Mouse (Mus musculus): ENCODE measurements around the gene Myo19. TPM values are rescaled to one million over a fixed set of nuclear protein-coding genes. Genes with fewer than 3 reads are reported as not detected.

The Myo19 gene
- polyA plus RNA-seq, 1 experiment from 2014 or later: 3.4 TPM

- no peak overlapping the region for H3K9ac ChIP-seq
- no peaks in the 10 kb centered on the region for H3K9me3 ChIP-seq (replicated peaks)
- no peaks in the 10 kb centered on the region for H3K36me3 ChIP-seq
- ATAC-seq (ENCODE audit: low read depth): no peak
- H3K4me1 ChIP-seq (replicated peaks): peaks cover 10% of the 10 kb centered on the region; the same call in 1 of the 2 replicates
- no peak overlapping the region for H3K27ac ChIP-seq
- H3K4me2 ChIP-seq: no peak overlapping the region
- peaks cover 52% of the 10 kb centered on the region for H3K27me3 ChIP-seq
- no peak overlapping the region for H3K4me3 ChIP-seq (replicated peaks)
- no peak for DNase-seq
- WGBS (ENCODE audit: insufficient replicate concordance): 42% methylated on average over 3 of the region's 3 CpGs
Observed at GRCm38 (mm10) chr11:84948114-84948513, 68.2 kb downstream of the Myo19 start.

DNA sequence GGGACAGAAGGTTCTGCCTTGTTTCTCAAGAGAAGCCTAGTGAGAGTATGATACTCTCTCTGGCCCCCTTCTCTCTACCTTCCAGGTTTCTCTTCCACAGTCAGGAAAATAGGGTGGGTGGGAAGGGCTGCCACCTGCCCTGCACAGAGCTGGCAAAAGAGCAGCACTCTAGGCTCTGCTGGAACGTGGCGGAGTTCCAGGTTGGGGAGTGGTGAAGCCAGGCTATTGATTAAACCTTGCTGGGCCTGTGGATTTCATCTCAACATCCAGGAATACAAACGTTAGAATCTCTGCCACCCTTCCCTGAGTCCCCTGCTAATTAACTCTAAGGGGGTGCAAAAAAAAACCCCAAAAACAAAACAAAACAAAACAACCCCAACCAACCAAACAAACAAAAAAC lies 68.6 kb downstream of the Myo19 start:
- H3K9ac ChIP-seq: no peak overlapping the region
- H3K36me3 ChIP-seq: no peaks in the 10 kb centered on the region
- no peak for DNase-seq
- H3K27me3 ChIP-seq: peaks cover 50% of the 10 kb centered on the region
- no peak overlapping the region for H3K4me3 ChIP-seq (replicated peaks)
- no peak overlapping the region for H3K27ac ChIP-seq
- no peak overlapping the region for H3K4me2 ChIP-seq
- no peaks in the 10 kb centered on the region for H3K9me3 ChIP-seq (replicated peaks)
- peaks cover 6% of the 10 kb centered on the region; the same call in 1 of the 2 replicates for H3K4me1 ChIP-seq (replicated peaks)
- ATAC-seq (ENCODE audit: low read depth): no peak
- WGBS (ENCODE audit: insufficient replicate concordance): 38% methylated on average over 3 of the region's 3 CpGs

- no peak overlapping the region for H3K4me2 ChIP-seq
- DNase-seq (no peak), ATAC-seq (ENCODE audit: low read depth) (no peak)
- no peak overlapping the region for H3K27ac ChIP-seq
- peaks cover under 1% of the 10 kb centered on the region; the same call in 1 of the 2 replicates for H3K4me1 ChIP-seq (replicated peaks)
- H3K9ac ChIP-seq: no peak overlapping the region
- H3K36me3 ChIP-seq: no peaks in the 10 kb centered on the region
- WGBS (ENCODE audit: insufficient replicate concordance): 42% methylated on average over 2 of the region's 2 CpGs
- H3K9me3 ChIP-seq (replicated peaks): no peaks in the 10 kb centered on the region
- peaks cover 40% of the 10 kb centered on the region for H3K27me3 ChIP-seq
- no peak overlapping the region for H3K4me3 ChIP-seq (replicated peaks)
Observed at GRCm38 (mm10) chr11:84952611-84953010, 72.7 kb downstream of the Myo19 start.

- Histone ChIP-seq H3K4me2 (no peak overlapping the region), H3K27ac (no peak overlapping the region), H3K4me3 (replicated peaks) (no peak overlapping the region), H3K9me3 (replicated peaks) (no peaks in the 10 kb centered on the region), H3K9ac (no peak overlapping the region), H3K4me1 (replicated peaks) (peaks cover 13% of the 10 kb centered on the region; the same call in 1 of the 2 replicates), H3K36me3 (no peaks in the 10 kb centered on the region), H3K27me3 (peaks cover 72% of the 10 kb centered on the region)
- WGBS (ENCODE audit: insufficient replicate concordance): 24% methylated on average over 5 of the region's 5 CpGs
- DNase-seq: no peak
- no peak for ATAC-seq (ENCODE audit: low read depth)
Observed at GRCm38 (mm10) chr11:84956400-84956799, 76.5 kb downstream of the Myo19 start.

GRCm38 (mm10) chr11:84957171-84957570 lies 77.2 kb downstream of the Myo19 start:
- DNase-seq: no peak
- Histone ChIP-seq H3K9me3 (replicated peaks) (no peaks in the 10 kb centered on the region), H3K4me3 (replicated peaks) (no peak overlapping the region), H3K9ac (no peak overlapping the region), H3K27me3 (peaks cover 72% of the 10 kb centered on the region), H3K4me1 (replicated peaks) (peaks cover 13% of the 10 kb centered on the region; the same call in 1 of the 2 replicates), H3K27ac (no peak overlapping the region), H3K36me3 (no peaks in the 10 kb centered on the region), H3K4me2 (peak overlapping the region; percentile 44)
- no peak for ATAC-seq (ENCODE audit: low read depth)
- WGBS (ENCODE audit: insufficient replicate concordance): 6% methylated on average over 15 of the region's 15 CpGs

- peak within 1 kb of the TSS; percentile 29 for H3K4me3 ChIP-seq (replicated peaks)
Observed at GRCm38 (mm10) chr11:84957591-84958270, 77.8 kb downstream of the Myo19 start, which contains the start of gene Car4. Car4 (plus strand) TSS chr11:84957786.

DNA sequence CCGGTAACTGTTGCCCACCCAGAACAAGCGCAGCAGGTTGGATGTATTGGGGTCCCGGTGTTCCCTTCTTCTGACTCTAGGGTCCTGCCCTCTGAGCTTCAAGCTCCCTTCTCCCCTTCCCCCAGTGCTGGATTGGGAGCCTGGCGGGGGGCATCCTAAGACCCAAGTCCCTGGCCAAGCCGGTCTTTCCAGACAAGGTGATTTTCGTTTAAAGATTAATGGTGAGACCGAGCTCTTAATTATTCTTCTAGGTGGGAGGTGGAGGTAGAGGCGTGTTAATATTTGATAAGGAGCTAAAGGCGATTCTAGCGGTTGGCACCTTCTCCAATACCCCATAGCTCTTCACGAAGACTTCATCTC lies 78.3 kb downstream of the Myo19 start:
- DNase-seq: no peak
- Histone ChIP-seq H3K4me2 (peak overlapping the region; percentile 44), H3K27ac (no peak overlapping the region), H3K4me3 (replicated peaks) (peak overlapping the region; percentile 29), H3K9me3 (replicated peaks) (no peaks in the 10 kb centered on the region), H3K27me3 (peaks cover 62% of the 10 kb centered on the region), H3K36me3 (no peaks in the 10 kb centered on the region), H3K4me1 (replicated peaks) (peaks cover 13% of the 10 kb centered on the region; the same call in 1 of the 2 replicates), H3K9ac (no peak overlapping the region)
- 5% methylated on average over 11 of the region's 11 CpGs for WGBS (ENCODE audit: insufficient replicate concordance)
- ATAC-seq (ENCODE audit: low read depth): no peak

More at GRCm38 (mm10) chr11:84957591-84958270, 77.8 kb downstream of the Myo19 start, which contains the start of gene Car4:
- H3K27me3 ChIP-seq: peaks cover 68% of the 10 kb centered on the region
- WGBS (ENCODE audit: insufficient replicate concordance): 4% methylated on average over 49 of the region's 49 CpGs
- no peak within 1 kb of the TSS for H3K27ac ChIP-seq
- H3K4me1 ChIP-seq (replicated peaks): peaks cover 13% of the 10 kb centered on the region; the same call in 1 of the 2 replicates
- DNase-seq (no peak), ATAC-seq (ENCODE audit: low read depth) (no peak)
- H3K9me3 ChIP-seq (replicated peaks): no peaks in the 10 kb centered on the region
- peak within 1 kb of the TSS; percentile 44 for H3K4me2 ChIP-seq
- no peaks in the 10 kb centered on the region for H3K36me3 ChIP-seq
- no peak within 1 kb of the TSS for H3K9ac ChIP-seq

GRCm38 (mm10) chr11:84959181-84959580 lies 79.2 kb downstream of the Myo19 start:
- no peak overlapping the region for H3K4me2 ChIP-seq
- H3K9me3 ChIP-seq (replicated peaks): no peaks in the 10 kb centered on the region
- H3K9ac ChIP-seq: no peak overlapping the region
- DNase-seq: no peak
- 36% methylated on average over 5 of the region's 5 CpGs for WGBS (ENCODE audit: insufficient replicate concordance)
- no peak overlapping the region for H3K4me3 ChIP-seq (replicated peaks)
- no peak overlapping the region for H3K27ac ChIP-seq
- H3K36me3 ChIP-seq: no peaks in the 10 kb centered on the region
- ATAC-seq (ENCODE audit: low read depth): no peak
- peaks cover 62% of the 10 kb centered on the region for H3K27me3 ChIP-seq
- H3K4me1 ChIP-seq (replicated peaks): peaks cover 13% of the 10 kb centered on the region; the same call in 1 of the 2 replicates

DNA sequence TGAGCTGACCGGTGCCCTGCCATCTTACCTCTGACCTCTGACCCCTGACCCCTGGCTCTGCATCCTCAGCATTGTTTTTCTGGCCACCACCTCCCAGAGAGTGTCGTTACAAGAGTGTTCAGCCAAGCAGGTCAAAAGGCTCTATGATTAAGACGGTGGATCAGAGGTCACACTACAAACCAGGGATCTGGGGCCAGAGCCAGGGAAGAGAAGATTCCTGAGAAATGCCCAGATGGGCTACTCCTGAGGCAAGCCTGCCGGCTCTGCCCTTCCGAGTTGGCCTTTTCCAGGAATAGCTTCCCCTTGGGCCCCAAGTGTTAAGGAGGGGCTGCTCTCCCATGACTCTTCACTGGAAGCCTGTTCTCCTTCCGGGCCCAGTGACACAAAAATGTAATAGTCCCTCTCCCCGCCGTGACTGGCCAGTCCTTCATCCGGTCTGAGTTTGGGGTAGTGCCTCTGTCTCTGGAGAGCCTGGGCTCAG lies 79.8 kb downstream of the Myo19 start:
- Histone ChIP-seq H3K36me3 (no peaks in the 10 kb centered on the region), H3K9me3 (replicated peaks) (no peaks in the 10 kb centered on the region), H3K4me1 (replicated peaks) (peaks cover 13% of the 10 kb centered on the region; the same call in 1 of the 2 replicates), H3K9ac (no peak overlapping the region), H3K27me3 (peaks cover 62% of the 10 kb centered on the region), H3K4me3 (replicated peaks) (no peak overlapping the region), H3K27ac (no peak overlapping the region), H3K4me2 (no peak overlapping the region)
- 11% methylated on average over 9 of the region's 9 CpGs for WGBS (ENCODE audit: insufficient replicate concordance)
- DNase-seq: no peak
- ATAC-seq (ENCODE audit: low read depth): no peak

- H3K4me2 ChIP-seq: no peak overlapping the region
- no peaks in the 10 kb centered on the region for H3K36me3 ChIP-seq
- H3K4me3 ChIP-seq (replicated peaks): no peak overlapping the region
- no peaks in the 10 kb centered on the region for H3K9me3 ChIP-seq (replicated peaks)
- no peak overlapping the region for H3K27ac ChIP-seq
- DNase-seq (no peak), ATAC-seq (ENCODE audit: low read depth) (no peak)
- WGBS (ENCODE audit: insufficient replicate concordance): 21% methylated on average over 3 of the region's 3 CpGs
- H3K27me3 ChIP-seq: peaks cover 56% of the 10 kb centered on the region
- H3K9ac ChIP-seq: no peak overlapping the region
- H3K4me1 ChIP-seq (replicated peaks): peaks cover 16% of the 10 kb centered on the region; the same call in 1 of the 2 replicates
Observed at GRCm38 (mm10) chr11:84960291-84960690, 80.3 kb downstream of the Myo19 start.

GRCm38 (mm10) chr11:84960780-84961179 lies 80.8 kb downstream of the Myo19 start:
- no peak overlapping the region for H3K27ac ChIP-seq
- DNase-seq (no peak), ATAC-seq (ENCODE audit: low read depth) (no peak)
- H3K27me3 ChIP-seq: peaks cover 53% of the 10 kb centered on the region
- no peak overlapping the region for H3K4me3 ChIP-seq (replicated peaks)
- peaks cover 16% of the 10 kb centered on the region; the same call in 1 of the 2 replicates for H3K4me1 ChIP-seq (replicated peaks)
- WGBS (ENCODE audit: insufficient replicate concordance): 43% methylated on average over 6 of the region's 6 CpGs
- no peaks in the 10 kb centered on the region for H3K36me3 ChIP-seq
- no peak overlapping the region for H3K9ac ChIP-seq
- H3K9me3 ChIP-seq (replicated peaks): no peaks in the 10 kb centered on the region
- no peak overlapping the region for H3K4me2 ChIP-seq

All from liver, embryonic 13.5 days (tissue).